In the genomic region with DNA sequence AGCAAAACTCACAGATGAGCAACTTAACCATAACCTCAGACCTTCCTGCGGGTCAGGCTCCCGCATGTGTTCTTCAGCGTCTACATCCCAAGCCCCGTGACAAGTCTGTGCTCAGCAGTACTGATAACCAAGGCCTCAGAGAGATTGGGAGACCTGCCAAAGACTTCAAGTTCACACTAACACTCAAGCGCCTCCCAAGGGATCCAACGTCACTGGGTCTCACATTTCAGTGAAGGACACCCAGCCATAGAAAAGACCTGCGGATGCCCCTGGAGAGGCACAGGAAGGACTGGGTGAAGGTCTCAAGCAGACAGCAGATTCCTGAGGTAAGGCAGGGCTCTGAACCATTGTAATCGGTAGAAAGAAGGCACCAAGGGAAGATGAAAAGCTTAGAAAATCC, we compare ENCODE assay signal across 8 mouse cellular contexts. TPM values are rescaled to one million over a fixed set of nuclear protein-coding genes. Genes with fewer than 3 reads are reported as not detected.
DNase-seq lines count a peak whose midpoint lies in the region; ATAC-seq and TF ChIP-seq lines count a peak whose summit lies in the region.
"Had no signal": no experiment of that assay in that cellular context is flagged by ENCODE, and none has a peak within 500 bp of the region (broad histone marks: within the 10 kb centered on the region; RNA-seq: fewer than 3 reads in every experiment).

No protein-coding gene starts in this region.

- H3K4me3 ChIP-seq in lung, embryonic 16.5 days (ENCODE audit: low read length) = no peak overlapping the region
- no peak overlapping the region for H3K4me3 ChIP-seq in left cerebral cortex, adult 2 months
- no peak overlapping the region for H3K4me3 ChIP-seq in hindbrain, embryonic 10.5 days
- no peak overlapping the region for H3K4me3 ChIP-seq in forebrain, embryonic 16.5 days (replicated peaks; ENCODE audit: low read length)

- intact Hi-C loops in left cerebral cortex, adult 2 months (cut with DNase I) = no loop called here

- no peaks in the 10 kb centered on the region for H3K36me3 ChIP-seq in lung, embryonic 16.5 days (ENCODE audit: control insufficient read depth, insufficient read depth, low read length)
- H3K36me3 ChIP-seq in hindbrain, embryonic 10.5 days = no peaks in the 10 kb centered on the region
- H3K36me3 ChIP-seq in forebrain, embryonic 16.5 days (ENCODE audit: control insufficient read depth, insufficient read depth) = no peaks in the 10 kb centered on the region

- no peaks in the 10 kb centered on the region for H3K27me3 ChIP-seq in lung, embryonic 16.5 days (ENCODE audit: control insufficient read depth, insufficient read depth, low read depth, low read length)
- peaks cover 12% of the 10 kb centered on the region for H3K27me3 ChIP-seq in hindbrain, embryonic 10.5 days (ENCODE audit: insufficient read depth, poor library complexity, severe bottlenecking)
- no peaks in the 10 kb centered on the region for H3K27me3 ChIP-seq in forebrain, embryonic 16.5 days (replicated peaks; ENCODE audit: control insufficient read depth, insufficient read depth, low read length)

- ATAC-seq in lung, embryonic 16.5 days (ENCODE audit: low read depth) = peak; percentile 87; the same call in 1 of the 2 replicates
- no peak for ATAC-seq in forebrain, embryonic 16.5 days

- H3K4me2 ChIP-seq in lung, embryonic 16.5 days (ENCODE audit: low read depth, low read length) = no peak overlapping the region
- no peak overlapping the region for H3K4me2 ChIP-seq in forebrain, embryonic 16.5 days (ENCODE audit: low read length)

- H3K9me3 ChIP-seq in lung, embryonic 16.5 days (ENCODE audit: control insufficient read depth, low read length) = no peaks in the 10 kb centered on the region
- H3K9me3 ChIP-seq in hindbrain, embryonic 10.5 days = no peaks in the 10 kb centered on the region
- no peaks in the 10 kb centered on the region for H3K9me3 ChIP-seq in forebrain, embryonic 16.5 days (ENCODE audit: control insufficient read depth, low read length)

- no peak overlapping the region for H3K9ac ChIP-seq in lung, embryonic 16.5 days (ENCODE audit: low read length)
- no peak overlapping the region for H3K9ac ChIP-seq in forebrain, embryonic 16.5 days (replicated peaks; ENCODE audit: low read depth, low read length)

- WGBS in lung, embryonic 16.5 days = 24% methylated on average over 8 of the region's 8 CpGs
- 85% methylated on average over 8 of the region's 8 CpGs for WGBS in hindbrain, embryonic 10.5 days
- 75% methylated on average over 8 of the region's 8 CpGs for WGBS in forebrain, embryonic 16.5 days

- no peak for TF ChIP-seq CTCF in left cerebral cortex, adult 2 months (IDR thresholded peaks at IDR 0.05)

- H3K4me1 ChIP-seq in lung, embryonic 16.5 days (replicated peaks; ENCODE audit: control insufficient read depth, insufficient read depth, low read length) = peaks cover 7% of the 10 kb centered on the region
- peaks cover 10% of the 10 kb centered on the region; the same call in 1 of the 2 replicates for H3K4me1 ChIP-seq in hindbrain, embryonic 10.5 days (replicated peaks)
- H3K4me1 ChIP-seq in forebrain, embryonic 16.5 days (replicated peaks; ENCODE audit: control insufficient read depth, insufficient read depth, low read length) = no peaks in the 10 kb centered on the region

- no peak overlapping the region for H3K27ac ChIP-seq in lung, embryonic 16.5 days (ENCODE audit: low read length)
- H3K27ac ChIP-seq in left cerebral cortex, adult 2 months = no peak overlapping the region
- no peak overlapping the region for H3K27ac ChIP-seq in hindbrain, embryonic 10.5 days
- H3K27ac ChIP-seq in forebrain, embryonic 16.5 days (ENCODE audit: low read length) = no peak overlapping the region

- DNase-seq in urinary bladder, postnatal 14 days (ENCODE audit: low spot score) = peak; percentile 15
- DNase-seq in urinary bladder, adult 2 months (ENCODE audit: low spot score) = no peak
- peak; percentile 78 to 85 for DNase-seq in heart, adult 9 months (ENCODE audit: low spot score in 2 of 2)
- DNase-seq in left cerebral cortex, adult 2 months (ENCODE audit: extremely low spot score in 1 of 2, low spot score in 2 of 2) = no peak
- DNase-seq in hindbrain, embryonic 10.5 days (ENCODE audit: low spot score) = no peak
- DNase-seq: cerebellum, postnatal 25 days had no signal

RNA-seq across cellular contexts. Expression of a gene that starts 28.8 kb away (rescaled TPM):
- polyA plus RNA-seq in urinary bladder, adult 2 months (2012; rRNA removed) = 0.63 and 0.74 TPM in 2 replicates
- 1.5 and 3.2 TPM in 2 replicates for polyA plus RNA-seq in lung, embryonic 16.5 days (2015; fragmentation: Nextera tagmentation; extraction: Ambion mirVana)
- total RNA-seq in left cerebral cortex, adult 2 months (2021) = 1 to 10 TPM; 1.3 to 1.9 TPM
- polyA plus RNA-seq in hindbrain, embryonic 10.5 days (2016; fragmentation: Nextera tagmentation; extraction: Ambion mirVana) = 0.62 and 0.88 TPM in 2 replicates
- polyA plus RNA-seq in forebrain, embryonic 16.5 days (2015; fragmentation: Nextera tagmentation; extraction: Ambion mirVana) = 0.71 and 0.81 TPM in 2 replicates

RNA-seq across cellular contexts. Expression of a gene that starts 28.9 kb away (rescaled TPM):
- 44.4 and 44.5 TPM in 2 replicates for polyA plus RNA-seq in urinary bladder, adult 2 months (2012; rRNA removed)
- polyA plus RNA-seq in lung, embryonic 16.5 days (2015; fragmentation: Nextera tagmentation; extraction: Ambion mirVana) = 28.1 and 29.0 TPM in 2 replicates
- total RNA-seq in left cerebral cortex, adult 2 months (2021) = 10 to 100 TPM; 22.5 to 23.4 TPM
- 32.3 and 33.4 TPM in 2 replicates for polyA plus RNA-seq in hindbrain, embryonic 10.5 days (2016; fragmentation: Nextera tagmentation; extraction: Ambion mirVana)
- 24.3 and 25.9 TPM in 2 replicates for polyA plus RNA-seq in forebrain, embryonic 16.5 days (2015; fragmentation: Nextera tagmentation; extraction: Ambion mirVana)

Comparison
In these comparisons a context has a peak if more than half of its experiments do, and no peak if none do; other contexts are left out.
1. DNase-seq: peak in urinary bladder, postnatal 14 days (single experiment) and heart, adult 9 months (2 of 2); none in urinary bladder, adult 2 months (single experiment), left cerebral cortex, adult 2 months (0 of 2) and hindbrain, embryonic 10.5 days (single experiment).